Mouse (Mus musculus) WW6 (cell line): ENCODE results near the gene Sstr2.

Experiments used
- DNase-seq: peaks from one replicate; pipeline ENCODE4 v3.0.0-alpha.2; 2013; ENCODE audit warnings: low read depth, low spot score

The Sstr2 gene

GRCm38 (mm10) chr11:113618672-113619419 lies at the start of gene Sstr2:
Sstr2 (plus strand) TSS chr11:113619342.
- DNase-seq, result peak; percentile 42

DNA sequence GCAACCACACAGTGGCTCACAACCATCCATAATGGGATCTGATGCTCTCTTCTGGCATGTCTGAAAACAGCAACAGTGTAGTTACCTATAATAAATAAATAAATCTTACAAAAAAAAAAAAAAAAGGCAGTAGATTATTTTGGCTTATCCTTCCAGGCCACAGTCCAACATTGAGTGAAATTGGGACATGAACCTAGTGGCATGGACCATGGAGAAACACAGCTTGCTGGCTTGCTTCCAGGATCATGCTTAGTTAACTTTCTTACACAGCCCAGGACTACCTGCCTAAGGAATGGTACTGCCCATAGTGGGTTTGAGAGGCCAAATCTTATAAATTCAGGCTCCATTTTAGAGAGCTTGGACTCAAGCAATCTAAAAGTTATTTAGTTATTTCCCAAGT lies 47.5 kb upstream of the Sstr2 start:
- DNase-seq, result no peak

GRCm38 (mm10) chr11:113572641-113573040 lies 46.5 kb upstream of the Sstr2 start:
- no peak for DNase-seq

- DNase-seq, result peak; percentile 72
Measured at GRCm38 (mm10) chr11:113577221-113577620, 41.9 kb upstream of the Sstr2 start.

- DNase-seq, result no peak
Measured at GRCm38 (mm10) chr11:113583879-113584661, 35.1 kb upstream of the Sstr2 start.

- no peak for DNase-seq
Measured at GRCm38 (mm10) chr11:113586423-113586822, 32.7 kb upstream of the Sstr2 start.

DNA sequence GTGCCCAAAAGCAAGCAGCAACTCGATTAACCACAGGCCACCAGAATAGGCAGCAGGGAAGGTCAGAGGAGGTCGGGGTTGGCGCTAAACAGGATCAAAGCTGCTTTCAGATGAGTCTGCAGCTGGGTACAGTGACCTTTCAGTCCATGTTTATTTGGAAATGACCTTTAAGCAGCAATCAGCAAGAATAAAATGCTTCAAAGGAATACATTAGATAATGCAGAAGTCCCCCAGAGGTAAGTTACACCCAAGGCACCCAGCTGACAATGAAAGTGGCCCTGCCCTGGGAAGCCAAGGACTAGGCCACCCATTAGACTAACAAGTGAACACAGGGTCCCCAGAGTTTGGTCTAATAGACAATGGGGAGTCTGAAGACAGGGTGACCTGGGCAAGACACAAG lies 30.2 kb upstream of the Sstr2 start:
- DNase-seq, result no peak

DNA sequence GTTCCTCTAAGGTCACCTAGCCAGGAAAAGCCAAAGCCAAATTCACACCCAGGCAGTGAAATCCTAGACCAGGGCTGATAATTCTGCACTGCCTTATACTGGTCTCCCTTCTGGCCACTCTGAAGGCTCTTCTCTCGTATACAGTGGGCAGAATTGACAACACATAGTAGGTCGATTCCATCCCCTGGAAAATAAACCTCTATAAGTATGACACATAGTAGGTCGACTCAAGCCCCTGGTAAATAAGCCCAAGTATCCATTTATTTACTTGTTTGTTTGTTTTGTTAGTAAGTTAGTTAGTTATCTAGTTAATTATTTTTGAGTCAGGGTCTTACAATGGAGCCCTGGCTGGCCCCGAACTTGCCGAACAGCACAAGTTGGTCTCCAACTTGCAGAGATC lies 24.0 kb upstream of the Sstr2 start:
- DNase-seq, result no peak

GRCm38 (mm10) chr11:113597632-113598031 lies 21.5 kb upstream of the Sstr2 start:
- DNase-seq, result no peak

- no peak for DNase-seq
Measured at GRCm38 (mm10) chr11:113600526-113601245, 18.5 kb upstream of the Sstr2 start.

DNA sequence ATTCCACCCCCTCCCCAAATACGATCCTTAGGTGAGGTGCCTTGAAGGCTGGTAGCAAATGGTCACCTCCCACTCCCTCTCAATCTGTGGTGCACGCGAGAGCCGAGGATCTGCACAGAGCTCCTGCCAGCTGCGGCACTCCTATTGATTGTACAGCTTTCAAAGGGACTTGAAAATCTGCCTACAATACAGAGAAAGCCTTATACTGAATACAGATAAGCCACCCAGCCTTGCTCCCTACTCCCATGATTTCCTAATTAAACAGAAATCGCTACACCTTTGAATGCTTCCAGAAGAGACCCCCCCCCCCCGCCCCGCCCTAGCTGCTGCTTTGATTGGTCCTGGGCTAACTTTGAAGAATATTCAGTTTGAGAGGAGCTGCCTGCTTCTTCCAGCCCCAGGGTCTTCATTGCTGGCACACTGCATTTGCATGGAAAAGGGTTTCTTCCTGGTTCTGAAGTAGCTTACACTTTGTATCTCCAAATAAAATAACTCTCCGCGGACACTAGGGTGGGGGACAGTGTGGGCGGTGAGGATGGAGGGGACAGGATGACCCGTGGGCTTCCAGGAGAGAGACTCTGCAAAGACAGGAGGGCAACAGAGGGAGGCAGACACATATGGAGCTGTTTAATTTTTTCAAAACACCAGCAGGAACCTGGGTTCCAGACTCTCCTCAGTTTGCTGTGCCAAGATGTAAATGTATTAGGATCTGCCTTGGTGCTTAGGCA lies 17.4 kb upstream of the Sstr2 start:
- DNase-seq, result no peak

GRCm38 (mm10) chr11:113607556-113607955 lies 11.6 kb upstream of the Sstr2 start:
- DNase-seq, result peak; percentile 52

DNA sequence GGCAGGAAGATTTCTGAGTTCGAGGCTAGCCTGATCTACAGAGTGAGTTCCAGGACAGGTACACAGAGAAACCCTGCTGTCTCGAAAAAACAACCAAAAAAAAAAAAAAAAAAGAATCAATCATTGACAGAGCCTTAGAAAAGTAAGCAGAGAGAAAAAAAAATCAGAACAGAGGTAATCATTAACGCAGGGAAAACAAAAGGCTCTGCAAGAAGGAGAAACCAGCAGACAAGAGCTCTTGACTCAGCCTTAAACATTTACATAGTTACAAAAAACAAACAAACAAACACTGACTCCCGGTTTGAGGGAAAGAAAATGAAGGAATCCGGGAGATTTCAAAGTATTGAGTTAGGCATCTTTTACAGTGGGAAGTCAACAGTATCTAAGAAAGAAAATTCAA lies 9.6 kb upstream of the Sstr2 start:
- no peak for DNase-seq

DNA sequence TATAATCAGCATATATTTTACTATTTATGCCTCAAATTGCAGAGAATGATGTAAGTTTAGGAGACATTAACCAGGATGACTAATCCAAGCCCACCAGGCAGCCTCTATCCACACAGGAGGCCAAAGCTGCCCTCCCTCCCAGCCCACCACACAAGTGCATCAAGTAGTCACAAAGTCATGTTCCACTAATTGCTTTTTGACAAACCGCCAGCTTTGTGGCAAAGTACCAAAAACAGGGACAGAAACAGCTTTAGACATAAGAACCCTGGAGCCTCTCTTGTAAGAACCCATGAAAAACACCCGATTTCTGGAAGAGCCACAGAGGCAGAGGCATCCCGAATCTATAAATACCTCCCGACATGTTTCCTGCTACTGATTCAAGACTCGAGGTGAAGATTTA lies 8.9 kb upstream of the Sstr2 start:
- no peak for DNase-seq

- DNase-seq, result no peak
Measured at GRCm38 (mm10) chr11:113611112-113611646, 8.0 kb upstream of the Sstr2 start.

DNA sequence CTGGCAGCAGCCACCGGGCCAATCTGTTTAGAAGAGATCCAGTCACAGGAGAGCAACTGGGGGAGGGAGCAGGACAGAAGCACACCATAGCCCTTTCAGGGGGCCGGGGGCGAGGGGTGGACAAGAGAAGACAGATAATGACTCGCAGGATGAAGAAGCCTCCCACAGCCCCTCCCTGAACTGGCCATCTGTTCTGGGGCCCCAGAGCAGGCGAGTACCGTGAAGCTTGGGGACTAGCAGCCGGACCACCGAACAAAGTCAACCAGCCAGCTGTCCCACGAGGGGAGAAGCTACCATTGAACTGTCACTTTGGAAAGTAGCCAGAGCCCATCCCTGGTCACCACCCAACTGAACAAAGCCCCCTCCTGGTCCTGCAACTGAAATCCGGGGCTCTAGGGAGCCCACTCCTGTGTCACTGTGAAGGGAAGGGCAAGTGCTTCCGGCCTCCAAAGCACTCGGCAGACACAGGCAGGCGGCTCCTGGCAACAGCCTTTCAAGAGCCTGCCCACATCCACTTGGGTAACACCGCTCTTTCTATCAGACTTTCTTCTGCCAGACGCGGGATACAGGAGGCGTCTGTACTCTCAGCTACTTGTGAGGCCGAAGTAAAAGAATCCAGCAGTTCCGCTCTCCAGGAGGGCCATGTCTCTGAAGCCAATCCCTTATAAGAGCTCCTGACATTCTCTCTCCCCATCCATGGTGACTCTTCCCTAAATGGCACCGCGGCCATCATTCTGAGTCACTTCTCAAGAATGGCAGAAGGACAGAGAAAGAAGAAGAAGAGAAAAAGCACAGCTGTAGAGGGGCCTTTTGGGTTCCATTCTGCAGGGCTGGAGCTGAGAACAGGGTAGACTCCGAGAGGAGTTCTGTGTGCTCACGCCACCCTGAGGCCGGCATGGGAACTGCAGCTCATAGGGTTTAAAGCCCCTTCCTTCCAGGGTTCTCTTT lies 7.2 kb upstream of the Sstr2 start:
- peak; percentile 58 for DNase-seq

- no peak for DNase-seq
Measured at GRCm38 (mm10) chr11:113614476-113614875, 4.7 kb upstream of the Sstr2 start.

DNA sequence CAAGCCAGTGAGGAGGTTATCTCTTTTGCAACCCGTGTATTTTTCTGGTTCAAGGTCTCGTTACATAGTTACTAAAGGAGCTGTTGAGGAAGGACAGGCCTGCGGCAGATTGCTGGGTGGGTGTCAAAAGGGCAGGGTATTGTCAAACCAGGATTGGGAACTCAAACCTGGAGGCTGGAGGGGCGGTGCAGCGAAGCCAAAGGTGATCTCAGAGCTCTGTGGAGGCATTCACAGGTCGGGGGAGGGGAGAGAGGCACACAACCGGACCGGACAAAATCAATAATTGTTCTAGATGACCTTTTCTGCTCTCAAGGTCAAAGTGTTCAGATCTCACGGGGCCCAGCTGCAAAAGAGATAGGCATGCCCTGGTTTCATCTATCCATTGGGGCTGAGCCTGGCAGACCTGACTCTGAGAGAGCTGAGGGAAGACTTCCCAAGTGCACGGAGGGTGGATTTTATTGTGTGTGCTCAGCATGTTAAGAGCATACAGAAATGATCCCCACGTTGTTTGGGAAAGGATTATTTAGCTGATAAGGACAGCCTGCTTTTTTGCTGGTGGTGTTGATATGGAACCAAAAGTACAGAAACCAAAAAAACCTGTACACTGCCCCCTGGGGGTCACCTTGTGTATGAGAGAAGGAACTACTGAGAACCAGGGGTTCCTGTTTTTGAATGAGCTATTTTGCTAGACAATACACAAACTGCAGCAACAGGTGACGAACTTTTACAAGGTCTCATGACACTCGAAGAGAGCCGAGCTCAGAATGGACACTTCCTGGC lies 1.8 kb upstream of the Sstr2 start:
- peak; percentile 68 for DNase-seq

GRCm38 (mm10) chr11:113618303-113618671 lies 855 bp upstream of the Sstr2 start:
- no peak for DNase-seq
